Comparison of ENCODE assay signal across 23 mouse cellular contexts in the genomic region with DNA sequence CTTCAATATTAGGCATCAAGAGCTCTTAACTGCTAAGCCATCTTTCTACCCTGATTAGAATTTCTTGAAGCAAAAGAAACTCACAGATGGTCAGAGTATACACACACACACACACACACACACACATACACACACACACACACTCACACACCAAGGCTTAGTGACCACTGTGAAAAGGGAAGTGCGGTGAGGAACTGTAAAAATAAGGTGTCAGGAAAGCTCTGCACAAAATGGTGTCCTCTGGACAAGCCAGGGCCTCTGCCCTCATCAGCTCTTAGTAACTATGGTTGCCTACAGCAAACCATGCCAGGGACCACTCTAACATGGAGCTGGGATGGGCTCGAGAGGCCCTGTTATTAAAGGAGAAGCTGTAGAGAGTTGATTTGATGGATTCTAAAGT. TPM values are rescaled to one million over a fixed set of nuclear protein-coding genes. Genes with fewer than 3 reads are reported as not detected.
DNase-seq lines count a peak whose midpoint lies in the region; ATAC-seq and TF ChIP-seq lines count a peak whose summit lies in the region.
"Had no signal": no experiment of that assay in that cellular context is flagged by ENCODE, and none has a peak within 500 bp of the region (broad histone marks: within the 10 kb centered on the region; RNA-seq: fewer than 3 reads in every experiment).

No protein-coding gene starts in this region.

- WGBS in thymus, adult 2 months, result 98% methylated on average over 2 of the region's 2 CpGs

- TF ChIP-seq CTCF in thymus, adult 2 months (IDR thresholded peaks at IDR 0.05; ENCODE audit: borderline replicate concordance, control insufficient read depth, extremely low read depth, insufficient read depth, low read length, poor library complexity), result no peak

- no peaks in the 10 kb centered on the region for H3K36me3 ChIP-seq in thymus, adult 2 months (ENCODE audit: control insufficient read depth, insufficient read depth, low read length)

- H3K27ac ChIP-seq in thymus, adult 2 months (ENCODE audit: control insufficient read depth, insufficient read depth, low read length), result no peak overlapping the region
- H3K27ac ChIP-seq: forebrain, embryonic 10.5 days; forebrain, embryonic 13.5 days; hindbrain, embryonic 10.5 days; hindbrain, embryonic 13.5 days had no signal

- peaks cover 28% of the 10 kb centered on the region for H3K4me1 ChIP-seq in thymus, adult 2 months (replicated peaks; ENCODE audit: control insufficient read depth, insufficient read depth, low read length)

- no peak overlapping the region for H3K4me3 ChIP-seq in thymus, adult 2 months (ENCODE audit: control insufficient read depth, insufficient read depth, low read length)
- H3K4me3 ChIP-seq: forebrain, embryonic 10.5 days; forebrain, embryonic 13.5 days; hindbrain, embryonic 10.5 days; hindbrain, embryonic 13.5 days had no signal

- H3K27me3 ChIP-seq in thymus, adult 2 months (ENCODE audit: control insufficient read depth, insufficient read depth, low read length), result no peaks in the 10 kb centered on the region
- H3K27me3 ChIP-seq: forebrain, embryonic 13.5 days; hindbrain, embryonic 13.5 days had no signal

- peak; percentile 73 for ATAC-seq in granulocyte monocyte progenitor cell, adult 5-6 weeks (replicated peaks; ENCODE audit: poor library complexity, severe bottlenecking)
- ATAC-seq in monocyte, adult 5-6 weeks (replicated peaks; ENCODE audit: insufficient number of reproducible peaks, low FRiP score, low TSS enrichment, poor library complexity, severe bottlenecking), result peak; percentile 66; the same call in 1 of the 2 replicates
- no peak for ATAC-seq in megakaryocyte-erythroid progenitor cell, adult 5-6 weeks (replicated peaks; ENCODE audit: low FRiP score, low TSS enrichment, poor library complexity, severe bottlenecking)
- ATAC-seq: forebrain, embryonic 13.5 days; forebrain, embryonic 16.5 days; hindbrain, embryonic 16.5 days had no signal

- DNase-seq in heart, adult 11 months, result peak; percentile 80
- no peak for DNase-seq in heart, postnatal 10 days
- DNase-seq in 416B (ENCODE audit: low read depth), result peak; percentile 57
- no peak for DNase-seq in thymus, adult 2 months
- no peak for DNase-seq in frontal cortex, postnatal 14 days (ENCODE audit: low spot score in 2 of 2)
- DNase-seq: adrenal gland, adult 2 months; adrenal gland, postnatal 14 days; B cell, adult 2 months; cerebellum, adult 11-12 months; cerebellum, adult 8-10 months; cerebellum, postnatal 10 days; cerebellum, postnatal 36 days; gastrocnemius, postnatal 25 days; heart, postnatal 36 days had no signal

- TF ChIP-seq POLR2A in thymus, adult 2 months (IDR thresholded peaks at IDR 0.05; ENCODE audit: control insufficient read depth, extremely low read depth, insufficient read depth, low read length, poor library complexity), result no peak

- intact Hi-C loops in heart, postnatal 10 days (cut with DNase I), result no loop called here

RNA-seq across cellular contexts. Expression of gene Rpa1, which starts 23.7 kb away (rescaled TPM):
- total RNA-seq in heart, postnatal 10 days (2021), result 10 to 100 TPM; 82.4 to 90.0 TPM
- 86.4 and 106 TPM in 2 replicates for total RNA-seq in granulocyte monocyte progenitor cell, adult 5-6 weeks (2014; fragmentation: Nextera tagmentation)
- total RNA-seq in granulocyte monocyte progenitor cell, adult 5-6 weeks (2017), result 200 and 207 TPM in 2 replicates
- total RNA-seq in monocyte, adult 5-6 weeks (2017), result 80.4 to 103 TPM (median 85.0 TPM) in 3 replicates
- 62.8 and 93.9 TPM in 2 replicates for polyA plus RNA-seq in thymus, adult 2 months (2012; rRNA removed)
- total RNA-seq in megakaryocyte-erythroid progenitor cell, adult 5-6 weeks (2014; fragmentation: Nextera tagmentation), result 96.8 and 101 TPM in 2 replicates
- total RNA-seq in megakaryocyte-erythroid progenitor cell, adult 5-6 weeks (2017), result 168 and 179 TPM in 2 replicates

RNA-seq across cellular contexts. Expression of gene Smyd4, which starts 23.8 kb away (rescaled TPM):
- total RNA-seq in heart, postnatal 10 days (2021), result 1 to 10 TPM; 4.9 to 7.4 TPM
- total RNA-seq in granulocyte monocyte progenitor cell, adult 5-6 weeks (2014; fragmentation: Nextera tagmentation), result 11.7 and 12.6 TPM in 2 replicates
- 11.2 and 12.3 TPM in 2 replicates for total RNA-seq in granulocyte monocyte progenitor cell, adult 5-6 weeks (2017)
- total RNA-seq in monocyte, adult 5-6 weeks (2017), result 11.4 to 20.4 TPM (median 12.6 TPM) in 3 replicates
- polyA plus RNA-seq in thymus, adult 2 months (2012; rRNA removed), result 5.6 and 7.8 TPM in 2 replicates
- 4.0 and 12.1 TPM in 2 replicates for total RNA-seq in megakaryocyte-erythroid progenitor cell, adult 5-6 weeks (2014; fragmentation: Nextera tagmentation)
- 9.2 and 16.7 TPM in 2 replicates for total RNA-seq in megakaryocyte-erythroid progenitor cell, adult 5-6 weeks (2017)

Comparison
In these comparisons a context has a peak if more than half of its experiments do, and no peak if none do; other contexts are left out.
1. DNase-seq: peak in heart, adult 11 months (single experiment) and 416B (single experiment); none in heart, postnatal 10 days (0 of 2), thymus, adult 2 months (single experiment) and frontal cortex, postnatal 14 days (0 of 2).